Mouse (Mus musculus): ENCODE data around the gene Hexb. TPM values are rescaled to one million over a fixed set of nuclear protein-coding genes. Genes with fewer than 3 reads are reported as not detected.

Gene Hexb
- polyA plus RNA-seq, 1 experiment from 2014 or later: 20.5 TPM

- Histone ChIP-seq H3K27me3 (ENCODE audit: poor library complexity, severe bottlenecking) (peaks cover 22% of the 10 kb centered on the region), H3K9me3 (no peaks in the 10 kb centered on the region), H3K4me1 (peaks cover 71% of the 10 kb centered on the region), H3K36me3 (replicated peaks) (no peaks in the 10 kb centered on the region), H3K4me3 (no peak overlapping the region), H3K27ac (peak overlapping the region; percentile 82)
- 59% methylated on average over 16 of the region's 16 CpGs for WGBS
- no peak for DNase-seq (ENCODE audit: extremely low spot score, low spot score)
Measured at GRCm38 (mm10) chr13:97238181-97238981, 40.2 kb upstream of the Hexb start.

- Histone ChIP-seq H3K9me3 (no peaks in the 10 kb centered on the region), H3K36me3 (replicated peaks) (no peaks in the 10 kb centered on the region), H3K4me1 (peaks cover 64% of the 10 kb centered on the region), H3K27ac (peak overlapping the region; percentile 62), H3K4me3 (no peak overlapping the region), H3K27me3 (ENCODE audit: poor library complexity, severe bottlenecking) (peaks cover 22% of the 10 kb centered on the region)
- 25% methylated on average over 3 of the region's 3 CpGs for WGBS
- no peak for DNase-seq (ENCODE audit: extremely low spot score, low spot score)
Measured at GRCm38 (mm10) chr13:97237700-97238099, 39.5 kb upstream of the Hexb start.

- Histone ChIP-seq H3K27me3 (ENCODE audit: poor library complexity, severe bottlenecking) (peaks cover 22% of the 10 kb centered on the region), H3K9me3 (no peaks in the 10 kb centered on the region), H3K4me1 (peaks cover 54% of the 10 kb centered on the region), H3K36me3 (replicated peaks) (no peaks in the 10 kb centered on the region), H3K27ac (peak overlapping the region; percentile 26; the same call in 1 of the 2 replicates), H3K4me3 (no peak overlapping the region)
- no peak for DNase-seq (ENCODE audit: extremely low spot score, low spot score)
- WGBS: 82% methylated on average over 6 of the region's 6 CpGs
Measured at GRCm38 (mm10) chr13:97235911-97236310, 37.8 kb upstream of the Hexb start.

GRCm38 (mm10) chr13:97234785-97235417 is 36.7 kb upstream of the Hexb start:
- H3K4me3 ChIP-seq: peak overlapping the region; percentile 45
- H3K9me3 ChIP-seq: no peaks in the 10 kb centered on the region
- no peaks in the 10 kb centered on the region for H3K36me3 ChIP-seq (replicated peaks)
- WGBS: 19% methylated on average over 17 of the region's 17 CpGs
- H3K27me3 ChIP-seq (ENCODE audit: poor library complexity, severe bottlenecking): peaks cover 22% of the 10 kb centered on the region
- peak overlapping the region; percentile 81 for H3K27ac ChIP-seq
- peak; percentile 89 for DNase-seq (ENCODE audit: extremely low spot score, low spot score)
- peaks cover 44% of the 10 kb centered on the region for H3K4me1 ChIP-seq

- no peaks in the 10 kb centered on the region for H3K36me3 ChIP-seq (replicated peaks)
- H3K27ac ChIP-seq: no peak overlapping the region
- H3K9me3 ChIP-seq: no peaks in the 10 kb centered on the region; the same call in 1 of the 2 replicates
- WGBS: 79% methylated on average over 2 of the region's 2 CpGs
- peaks cover 11% of the 10 kb centered on the region; the same call in 1 of the 2 replicates for H3K27me3 ChIP-seq (ENCODE audit: poor library complexity, severe bottlenecking)
- no peak for DNase-seq (ENCODE audit: extremely low spot score, low spot score)
- H3K4me1 ChIP-seq: peaks cover 26% of the 10 kb centered on the region
- H3K4me3 ChIP-seq: no peak overlapping the region
Measured at GRCm38 (mm10) chr13:97233092-97233491, 34.9 kb upstream of the Hexb start.

GRCm38 (mm10) chr13:97230101-97230500 is 31.9 kb upstream of the Hexb start:
- Histone ChIP-seq H3K4me1 (peaks cover 7% of the 10 kb centered on the region), H3K27me3 (ENCODE audit: poor library complexity, severe bottlenecking) (no peaks in the 10 kb centered on the region; the same call in 1 of the 2 replicates), H3K27ac (no peak overlapping the region), H3K9me3 (peaks cover 7% of the 10 kb centered on the region; the same call in 1 of the 2 replicates), H3K4me3 (no peak overlapping the region), H3K36me3 (replicated peaks) (no peaks in the 10 kb centered on the region)
- 77% methylated on average over 3 of the region's 3 CpGs for WGBS
- no peak for DNase-seq (ENCODE audit: extremely low spot score, low spot score)

GRCm38 (mm10) chr13:97227795-97228194 is 29.6 kb upstream of the Hexb start:
- Histone ChIP-seq H3K27ac (no peak overlapping the region), H3K4me1 (peaks cover 15% of the 10 kb centered on the region), H3K36me3 (replicated peaks) (no peaks in the 10 kb centered on the region), H3K4me3 (no peak overlapping the region), H3K9me3 (peaks cover 7% of the 10 kb centered on the region; the same call in 1 of the 2 replicates), H3K27me3 (ENCODE audit: poor library complexity, severe bottlenecking) (no peaks in the 10 kb centered on the region)
- WGBS: 95% methylated on average over 3 of the region's 3 CpGs
- no peak for DNase-seq (ENCODE audit: extremely low spot score, low spot score)

GRCm38 (mm10) chr13:97225130-97225529 is 27.0 kb upstream of the Hexb start:
- Histone ChIP-seq H3K36me3 (replicated peaks) (no peaks in the 10 kb centered on the region), H3K4me3 (no peak overlapping the region), H3K9me3 (peaks cover 7% of the 10 kb centered on the region; the same call in 1 of the 2 replicates), H3K27ac (no peak overlapping the region), H3K27me3 (ENCODE audit: poor library complexity, severe bottlenecking) (no peaks in the 10 kb centered on the region), H3K4me1 (peaks cover 15% of the 10 kb centered on the region)
- no peak for DNase-seq (ENCODE audit: extremely low spot score, low spot score)
- 84% methylated on average over 17 of the region's 17 CpGs for WGBS

GRCm38 (mm10) chr13:97224341-97224982 is 26.3 kb upstream of the Hexb start:
- H3K27me3 ChIP-seq (ENCODE audit: poor library complexity, severe bottlenecking): no peaks in the 10 kb centered on the region
- no peak overlapping the region for H3K4me3 ChIP-seq
- no peak overlapping the region for H3K27ac ChIP-seq
- peaks cover 7% of the 10 kb centered on the region; the same call in 1 of the 2 replicates for H3K9me3 ChIP-seq
- H3K36me3 ChIP-seq (replicated peaks): no peaks in the 10 kb centered on the region
- H3K4me1 ChIP-seq: peaks cover 15% of the 10 kb centered on the region
- no peak for DNase-seq (ENCODE audit: extremely low spot score, low spot score)
- 81% methylated on average over 10 of the region's 10 CpGs for WGBS

GRCm38 (mm10) chr13:97223856-97224255 is 25.7 kb upstream of the Hexb start:
- no peak for DNase-seq (ENCODE audit: extremely low spot score, low spot score)
- 91% methylated on average over 8 of the region's 8 CpGs for whole genome bisulfite sequencing
- no peak overlapping the region for H3K27ac ChIP-seq

GRCm38 (mm10) chr13:97220022-97220421 is 21.9 kb upstream of the Hexb start:
- Histone ChIP-seq H3K27ac (no peak overlapping the region), H3K36me3 (replicated peaks) (no peaks in the 10 kb centered on the region), H3K4me3 (no peak overlapping the region), H3K4me1 (peaks cover 24% of the 10 kb centered on the region), H3K9me3 (no peaks in the 10 kb centered on the region), H3K27me3 (ENCODE audit: poor library complexity, severe bottlenecking) (no peaks in the 10 kb centered on the region)
- 93% methylated on average over 3 of the region's 3 CpGs for WGBS
- DNase-seq (ENCODE audit: extremely low spot score, low spot score): no peak

More at GRCm38 (mm10) chr13:97223856-97224255, 25.7 kb upstream of the Hexb start:
- Histone ChIP-seq H3K27me3 (ENCODE audit: poor library complexity, severe bottlenecking) (no peaks in the 10 kb centered on the region), H3K36me3 (replicated peaks) (no peaks in the 10 kb centered on the region), H3K4me3 (no peak overlapping the region), H3K4me1 (peaks cover 15% of the 10 kb centered on the region), H3K9me3 (peaks cover 7% of the 10 kb centered on the region; the same call in 1 of the 2 replicates)

GRCm38 (mm10) chr13:97216196-97216595 is 18.0 kb upstream of the Hexb start:
- Histone ChIP-seq H3K27ac (no peak overlapping the region), H3K4me3 (no peak overlapping the region), H3K9me3 (no peaks in the 10 kb centered on the region), H3K36me3 (replicated peaks) (no peaks in the 10 kb centered on the region), H3K27me3 (ENCODE audit: poor library complexity, severe bottlenecking) (no peaks in the 10 kb centered on the region), H3K4me1 (peaks cover 23% of the 10 kb centered on the region)
- WGBS: 84% methylated on average over 5 of the region's 5 CpGs
- no peak for DNase-seq (ENCODE audit: extremely low spot score, low spot score)

Data from forebrain, embryonic 10.5 days (tissue).